Mouse (Mus musculus) erythroblast, embryonic 14.5 days (primary cell): ENCODE results near the gene Sgpp1. TPM values are rescaled to one million over a fixed set of nuclear protein-coding genes. Genes with fewer than 3 reads are reported as not detected.
A peak's percentile ranks its signal among the peaks of the same experiment; 100 is the strongest.

ENCODE experiments used
- H3K27me3 ChIP-seq: 2 replicates; pipeline ENCODE4 v1.6.1; 2012; ENCODE audit warnings: inconsistent platforms; ENCODE audit not compliant: control insufficient read depth
- H3K36me3 ChIP-seq: 2 replicates; pipeline ENCODE4 v1.6.1; 2012; ENCODE audit warnings: mild to moderate bottlenecking, inconsistent platforms; ENCODE audit not compliant: control insufficient read depth
- H3K4me1 ChIP-seq: 2 replicates; pipeline ENCODE4 v1.6.1; 2012; ENCODE audit warnings: inconsistent platforms; ENCODE audit not compliant: control insufficient read depth
- H3K4me3 ChIP-seq: replicated peaks from 2 replicates; pipeline ENCODE3; 2012; ENCODE audit warnings: moderate library complexity, mild to moderate bottlenecking, inconsistent platforms
- H3K9me3 ChIP-seq: 2 replicates; pipeline ENCODE4 v1.6.1; 2012; ENCODE audit warnings: low read length, inconsistent platforms, mixed read lengths; ENCODE audit not compliant: control insufficient read depth
- GATA1 ChIP-seq: IDR thresholded peaks from 2 replicates; pipeline ENCODE4 v1.6.1; 2012; ENCODE audit warnings: low read length, inconsistent platforms, mixed read lengths
- TAL1 ChIP-seq: IDR thresholded peaks from 3 replicates; pipeline ENCODE4 v1.6.1; 2012; ENCODE audit warnings: low read length, inconsistent platforms, mixed read lengths
- polyA plus RNA-seq: library from polyadenylated mRNA; stranded (reverse); fragments of >175 nt; gene quantifications from 2 replicates; pipeline ENCODE4 v1.2.3, GENCODE M21; 2012

The Sgpp1 gene
- polyA plus RNA-seq, result 0.42 and 0.55 TPM in 2 replicates

DNA sequence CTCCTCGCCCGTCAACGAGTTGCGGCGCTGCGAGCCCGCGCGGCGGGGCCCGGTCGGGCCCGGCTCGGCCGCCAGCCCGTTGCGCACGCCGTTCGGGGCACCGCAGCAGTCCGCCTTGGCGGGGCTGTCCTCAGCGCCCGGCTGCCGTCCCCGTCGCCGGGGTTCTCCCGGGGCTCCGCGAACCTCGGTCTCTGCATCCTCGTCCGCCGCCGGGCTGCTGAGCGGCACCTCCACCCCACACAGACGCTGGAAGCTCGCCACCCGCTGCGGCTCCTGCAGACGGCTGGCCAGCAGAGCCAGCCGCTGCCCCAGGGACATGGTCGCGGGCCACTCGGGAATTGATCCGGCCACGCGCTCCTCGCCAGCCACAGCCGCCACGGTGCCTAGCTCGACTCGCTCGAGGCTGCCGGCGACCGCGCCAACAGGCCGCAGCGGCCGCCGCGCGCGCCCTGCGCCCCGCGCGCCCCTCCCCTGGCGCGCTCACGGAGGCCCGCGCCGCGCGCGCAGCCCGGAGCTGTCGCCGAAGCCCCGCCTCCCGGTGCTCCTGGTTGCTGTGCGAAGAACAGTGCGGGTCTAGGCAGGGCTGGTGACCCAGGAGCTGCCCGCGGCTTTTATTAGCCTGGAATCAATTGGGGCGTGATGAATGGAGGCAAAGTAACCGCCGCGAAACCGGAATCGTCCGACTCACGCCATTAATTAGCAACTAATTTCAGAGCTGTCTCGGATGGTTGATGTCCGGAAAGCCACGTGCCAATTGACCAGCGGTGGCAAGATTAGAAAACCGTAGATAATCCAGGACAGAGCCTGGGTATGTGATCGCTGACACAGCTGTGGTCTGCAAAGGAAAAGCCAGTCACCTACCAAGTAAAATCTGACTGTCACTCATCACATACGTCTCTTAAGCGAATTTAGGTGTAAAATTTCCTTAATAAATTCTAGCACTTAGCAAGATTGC, at the start of gene Sgpp1:
Sgpp1 (minus strand) TSS at position 484 of the 955 bp plus-strand sequence.
- no peak for TF ChIP-seq GATA1
- H3K4me3 ChIP-seq, result peak within 1 kb of the TSS; percentile 73
- peaks cover 30% of the 10 kb centered on the region for H3K4me1 ChIP-seq
- no peaks in the 10 kb centered on the region for H3K9me3 ChIP-seq
- no peaks in the 10 kb centered on the region for H3K36me3 ChIP-seq
- peaks cover 4% of the 10 kb centered on the region; the same call in 1 of the 2 replicates for H3K27me3 ChIP-seq

- TF ChIP-seq TAL1, result no peak
- no peak for TF ChIP-seq GATA1
- Histone ChIP-seq H3K9me3 (no peaks in the 10 kb centered on the region; the same call in 1 of the 2 replicates), H3K4me1 (no peaks in the 10 kb centered on the region), H3K27me3 (no peaks in the 10 kb centered on the region), H3K36me3 (no peaks in the 10 kb centered on the region), H3K4me3 (no peak overlapping the region)
Measured at GRCm38 (mm10) chr12:75784271-75784751, 48.8 kb upstream of the Sgpp1 start.

DNA sequence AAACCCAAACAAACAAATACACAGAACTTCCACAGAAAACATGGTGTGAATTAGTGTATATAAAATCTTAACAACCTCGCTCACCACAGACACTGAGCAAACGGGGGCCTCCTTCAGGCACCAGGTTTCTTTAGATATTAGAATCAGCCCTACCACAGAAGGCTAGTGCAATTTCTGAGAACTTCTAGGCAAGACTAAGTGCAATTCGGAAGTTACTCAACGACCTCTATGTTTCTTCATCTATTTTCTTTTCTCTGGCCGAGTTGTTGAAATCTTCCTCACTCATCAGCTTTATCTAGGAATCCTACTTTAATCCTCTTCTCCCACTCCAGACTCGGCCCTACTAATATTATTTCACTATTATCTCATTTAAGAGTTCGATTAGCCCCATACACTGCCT, 46.5 kb upstream of the Sgpp1 start:
- no peaks in the 10 kb centered on the region for H3K4me1 ChIP-seq
- TF ChIP-seq GATA1, result no peak
- no peak for TF ChIP-seq TAL1
- H3K4me3 ChIP-seq, result no peak overlapping the region
- H3K36me3 ChIP-seq, result no peaks in the 10 kb centered on the region
- H3K27me3 ChIP-seq, result no peaks in the 10 kb centered on the region
- H3K9me3 ChIP-seq, result no peaks in the 10 kb centered on the region; the same call in 1 of the 2 replicates

GRCm38 (mm10) chr12:75781445-75781844, 45.9 kb upstream of the Sgpp1 start:
- no peak for TF ChIP-seq TAL1
- no peak for TF ChIP-seq GATA1
- H3K27me3 ChIP-seq, result no peaks in the 10 kb centered on the region
- H3K36me3 ChIP-seq, result no peaks in the 10 kb centered on the region

GRCm38 (mm10) chr12:75772424-75773034, 37.0 kb upstream of the Sgpp1 start:
- TF ChIP-seq TAL1 (no peak), GATA1 (no peak)
- Histone ChIP-seq H3K4me3 (no peak overlapping the region), H3K36me3 (no peaks in the 10 kb centered on the region), H3K9me3 (peaks cover 2% of the 10 kb centered on the region; the same call in 1 of the 2 replicates), H3K27me3 (no peaks in the 10 kb centered on the region), H3K4me1 (peaks cover 3% of the 10 kb centered on the region)

More at GRCm38 (mm10) chr12:75781445-75781844, 45.9 kb upstream of the Sgpp1 start:
- Histone ChIP-seq H3K9me3 (no peaks in the 10 kb centered on the region; the same call in 1 of the 2 replicates), H3K4me1 (no peaks in the 10 kb centered on the region), H3K4me3 (no peak overlapping the region)

- Histone ChIP-seq H3K36me3 (no peaks in the 10 kb centered on the region), H3K4me3 (no peak overlapping the region), H3K9me3 (peaks cover 2% of the 10 kb centered on the region; the same call in 1 of the 2 replicates), H3K27me3 (no peaks in the 10 kb centered on the region), H3K4me1 (peaks cover 3% of the 10 kb centered on the region)
- TF ChIP-seq GATA1 (no peak), TAL1 (no peak)
Measured at GRCm38 (mm10) chr12:75771410-75771809, 35.9 kb upstream of the Sgpp1 start.

GRCm38 (mm10) chr12:75766885-75767317, 31.4 kb upstream of the Sgpp1 start:
- no peak overlapping the region for H3K4me3 ChIP-seq
- no peaks in the 10 kb centered on the region for H3K27me3 ChIP-seq
- H3K9me3 ChIP-seq, result no peaks in the 10 kb centered on the region
- TF ChIP-seq GATA1 (no peak), TAL1 (no peak)
- no peaks in the 10 kb centered on the region for H3K36me3 ChIP-seq
- peaks cover 3% of the 10 kb centered on the region for H3K4me1 ChIP-seq

DNA sequence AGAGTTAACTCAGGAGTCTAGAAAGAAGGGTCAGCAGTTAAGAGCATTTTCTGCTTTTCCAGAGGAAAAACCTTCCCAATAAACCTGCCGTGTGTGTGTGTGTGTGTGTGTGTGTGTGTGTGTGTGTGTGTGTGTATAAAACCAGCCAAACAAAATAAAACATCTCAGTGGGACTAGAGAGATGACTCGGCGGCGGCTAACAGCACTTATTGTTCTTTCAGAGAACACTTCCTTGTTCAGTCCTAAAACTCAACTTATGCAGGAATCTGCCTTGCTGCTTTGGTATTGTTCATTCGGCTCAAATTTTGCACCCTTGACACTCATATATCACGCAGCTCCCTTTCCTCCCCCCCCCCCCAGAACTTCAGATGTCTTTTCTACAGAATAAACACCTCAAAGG, 30.9 kb upstream of the Sgpp1 start:
- Histone ChIP-seq H3K36me3 (no peaks in the 10 kb centered on the region), H3K4me3 (no peak overlapping the region), H3K27me3 (no peaks in the 10 kb centered on the region), H3K4me1 (peaks cover 4% of the 10 kb centered on the region), H3K9me3 (no peaks in the 10 kb centered on the region)
- no peak for TF ChIP-seq GATA1
- TF ChIP-seq TAL1, result no peak

- Histone ChIP-seq H3K27me3 (no peaks in the 10 kb centered on the region), H3K9me3 (no peaks in the 10 kb centered on the region), H3K4me1 (peaks cover 8% of the 10 kb centered on the region), H3K36me3 (no peaks in the 10 kb centered on the region), H3K4me3 (no peak overlapping the region)
- TF ChIP-seq GATA1 (no peak), TAL1 (no peak)
Measured at GRCm38 (mm10) chr12:75765751-75766150, 30.2 kb upstream of the Sgpp1 start.
